In genomic region chr7:112336769-112337168, GRCm38 (mm10) we compare ENCODE assay signal across 9 mouse cellular contexts.
DNase-seq lines count a peak whose midpoint lies in the region; ATAC-seq and TF ChIP-seq lines count a peak whose summit lies in the region.
"Had no signal": no experiment of that assay in that cellular context is flagged by ENCODE, and none has a peak within 500 bp of the region (broad histone marks: within the 10 kb centered on the region; RNA-seq: fewer than 3 reads in every experiment).

No protein-coding gene starts in this region.

- H3K4me2 ChIP-seq in embryonic facial prominence, embryonic 13.5 days: peak overlapping the region; percentile 20; the same call in 1 of the 2 replicates
- H3K4me2 ChIP-seq in heart, postnatal 0 days (ENCODE audit: low read depth, low read length): no peak overlapping the region
- H3K4me2 ChIP-seq: liver, embryonic 13.5 days had no signal

- TF ChIP-seq EP300 in heart, postnatal 0 days (IDR thresholded peaks at IDR 0.05; ENCODE audit: low read depth): no peak

- DNase-seq in cerebellum, adult 2 months: no peak
- DNase-seq in cerebellum, adult 8-10 months: no peak
- peak; percentile 38 for DNase-seq in heart, postnatal 0 days (ENCODE audit: low spot score)
- peak; percentile 67 to 68 for DNase-seq in left cerebral cortex, postnatal 36 days (ENCODE audit: low spot score in 2 of 2)
- DNase-seq in kidney, postnatal 10 days: no peak
- DNase-seq in forebrain, embryonic 10.5 days (ENCODE audit: extremely low spot score, low spot score): no peak
- DNase-seq in adrenal gland, adult 8-10 months: no peak
- DNase-seq: liver, embryonic 13.5 days had no signal

- no peak for TF ChIP-seq POLR2A in cerebellum, adult 2 months (IDR thresholded peaks at IDR 0.05; ENCODE audit: borderline replicate concordance, insufficient read depth, low read length)

- no peaks in the 10 kb centered on the region for H3K27me3 ChIP-seq in cerebellum, adult 2 months (ENCODE audit: control insufficient read depth, insufficient read depth, low read length)
- H3K27me3 ChIP-seq in embryonic facial prominence, embryonic 13.5 days: peaks cover 5% of the 10 kb centered on the region; the same call in 1 of the 2 replicates
- no peaks in the 10 kb centered on the region for H3K27me3 ChIP-seq in heart, postnatal 0 days (ENCODE audit: control insufficient read depth, insufficient read depth, low read length)
- H3K27me3 ChIP-seq in forebrain, embryonic 10.5 days (ENCODE audit: poor library complexity, severe bottlenecking): no peaks in the 10 kb centered on the region
- H3K27me3 ChIP-seq: liver, embryonic 13.5 days had no signal

- peaks cover 21% of the 10 kb centered on the region for H3K4me1 ChIP-seq in cerebellum, adult 2 months (ENCODE audit: control insufficient read depth, insufficient read depth, low read length)
- peaks cover 42% of the 10 kb centered on the region for H3K4me1 ChIP-seq in embryonic facial prominence, embryonic 13.5 days
- peaks cover 13% of the 10 kb centered on the region for H3K4me1 ChIP-seq in heart, postnatal 0 days (ENCODE audit: control insufficient read depth, insufficient read depth)
- H3K4me1 ChIP-seq in forebrain, embryonic 10.5 days: 0 out of 2 replicates have a peak, but pooled peaks cover 3% of the 10 kb centered on the region
- H3K4me1 ChIP-seq: liver, embryonic 13.5 days had no signal

- TF ChIP-seq CTCF in cerebellum, adult 2 months (IDR thresholded peaks at IDR 0.05; ENCODE audit: borderline replicate concordance, insufficient read depth, low read depth, low read length): no peak
- no peak for TF ChIP-seq CTCF in heart, postnatal 0 days (IDR thresholded peaks at IDR 0.05; ENCODE audit: low read depth)

- ATAC-seq in embryonic facial prominence, embryonic 13.5 days (ENCODE audit: insufficient number of reproducible peaks, insufficient read depth, low FRiP score, low TSS enrichment, low read depth): no peak
- ATAC-seq in heart, postnatal 0 days (ENCODE audit: insufficient read depth, low read depth): no peak; the same call in 1 of the 2 replicates

- WGBS in cerebellum, adult 2 months: 40% methylated on average over 15 of the region's 15 CpGs
- WGBS in embryonic facial prominence, embryonic 13.5 days: 52% methylated on average over 15 of the region's 15 CpGs
- WGBS in heart, postnatal 0 days: 63% methylated on average over 15 of the region's 15 CpGs
- WGBS in forebrain, embryonic 10.5 days: 86% methylated on average over 15 of the region's 15 CpGs

- H3K9me3 ChIP-seq in embryonic facial prominence, embryonic 13.5 days: no peaks in the 10 kb centered on the region
- H3K9me3 ChIP-seq in heart, postnatal 0 days (replicated peaks; ENCODE audit: control insufficient read depth, low read length): no peaks in the 10 kb centered on the region
- H3K9me3 ChIP-seq in forebrain, embryonic 10.5 days: no peaks in the 10 kb centered on the region
- H3K9me3 ChIP-seq: liver, embryonic 13.5 days had no signal

- 0 out of 2 replicates have a peak overlapping the region, but pooled peaks have one; percentile 5 for H3K27ac ChIP-seq in cerebellum, adult 2 months (ENCODE audit: insufficient read depth, low read length)
- peak overlapping the region; percentile 39; the same call in 1 of the 2 replicates for H3K27ac ChIP-seq in embryonic facial prominence, embryonic 13.5 days
- H3K27ac ChIP-seq in heart, postnatal 0 days (ENCODE audit: low read depth): peak overlapping the region; percentile 39
- no peak overlapping the region for H3K27ac ChIP-seq in forebrain, embryonic 10.5 days
- H3K27ac ChIP-seq: liver, embryonic 13.5 days had no signal

- no peak overlapping the region for H3K4me3 ChIP-seq in cerebellum, adult 2 months (replicated peaks; ENCODE audit: insufficient read depth, low read depth, low read length)
- H3K4me3 ChIP-seq in embryonic facial prominence, embryonic 13.5 days: no peak overlapping the region
- H3K4me3 ChIP-seq in heart, postnatal 0 days (ENCODE audit: low read depth, low read length): no peak overlapping the region
- H3K4me3 ChIP-seq in forebrain, embryonic 10.5 days: no peak overlapping the region
- H3K4me3 ChIP-seq: liver, embryonic 13.5 days had no signal

- no peaks in the 10 kb centered on the region for H3K36me3 ChIP-seq in embryonic facial prominence, embryonic 13.5 days
- peaks cover 89% of the 10 kb centered on the region for H3K36me3 ChIP-seq in heart, postnatal 0 days (replicated peaks; ENCODE audit: control insufficient read depth, insufficient read depth, low read length)
- no peaks in the 10 kb centered on the region for H3K36me3 ChIP-seq in forebrain, embryonic 10.5 days (replicated peaks)
- H3K36me3 ChIP-seq: liver, embryonic 13.5 days had no signal

- intact Hi-C loops in left cerebral cortex, postnatal 36 days (cut with DNase I): loop anchor here (1.0 to 5.0 kb wide), 4 partner anchors 20 to 154 kb away; partner anchors contain the start of gene Mical2

- H3K9ac ChIP-seq in embryonic facial prominence, embryonic 13.5 days: no peak overlapping the region
- no peak overlapping the region; the same call in 1 of the 2 replicates for H3K9ac ChIP-seq in heart, postnatal 0 days (replicated peaks; ENCODE audit: low read depth, low read length)
- H3K9ac ChIP-seq: liver, embryonic 13.5 days had no signal

Comparison
In these comparisons a context has a peak if more than half of its experiments do, and no peak if none do; other contexts are left out.
1. DNase-seq: peak in heart, postnatal 0 days (single experiment) and left cerebral cortex, postnatal 36 days (2 of 2); none in cerebellum, adult 2 months (0 of 2), cerebellum, adult 8-10 months (single experiment), kidney, postnatal 10 days (single experiment), forebrain, embryonic 10.5 days (single experiment) and adrenal gland, adult 8-10 months (single experiment).